Mouse (Mus musculus) heart, postnatal 0 days (tissue): ENCODE results near the gene Sirt5. TPM values are rescaled to one million over a fixed set of nuclear protein-coding genes. Genes with fewer than 3 reads are reported as not detected.

Source experiments
- ATAC-seq: fragments of 200-750 bp; cut with Nextera tagmentation; 2 replicates; pipeline ENCODE4 v1.8.0; 2017; ENCODE audit warnings: low read depth, moderate number of reproducible peaks, moderate library complexity; ENCODE audit not compliant: insufficient read depth
- DNase-seq: peaks from one replicate; pipeline ENCODE4 v3.0.0-alpha.2; 2016; ENCODE audit warnings: low spot score
- H3K27ac ChIP-seq: fragments of 300-500 bp; sonication (generic); 2 replicates; pipeline ENCODE4 v1.5.1; 2014; ENCODE audit warnings: low read depth, mild to moderate bottlenecking
- H3K27me3 ChIP-seq: fragments of 300-500 bp; sonication (generic); 2 replicates; pipeline ENCODE4 v1.6.1; 2014; ENCODE audit warnings: low read length, mixed read lengths; ENCODE audit not compliant: control insufficient read depth, insufficient read depth
- H3K36me3 ChIP-seq: fragments of 300-500 bp; sonication (generic); replicated peaks from 2 replicates; pipeline ENCODE4 v1.6.1; 2014; ENCODE audit warnings: low read length, mixed read lengths; ENCODE audit not compliant: control insufficient read depth, insufficient read depth
- H3K4me1 ChIP-seq: fragments of 300-500 bp; sonication (generic); 2 replicates; pipeline ENCODE4 v1.6.1; 2014; ENCODE audit warnings: antibody characterized with exemption; ENCODE audit not compliant: control insufficient read depth, insufficient read depth
- H3K4me2 ChIP-seq: fragments of 300-500 bp; sonication (generic); 2 replicates; pipeline ENCODE4 v1.6.1; 2014; ENCODE audit warnings: low read depth, mild to moderate bottlenecking, low read length, moderate library complexity
- H3K4me3 ChIP-seq: fragments of 300-500 bp; sonication (generic); 2 replicates; pipeline ENCODE4 v1.5.1; 2014; ENCODE audit warnings: low read depth, low read length
- H3K9ac ChIP-seq: fragments of 300-500 bp; sonication (generic); replicated peaks from 2 replicates; pipeline ENCODE4 v1.6.1; 2014; ENCODE audit warnings: low read depth, low read length, mixed read lengths
- H3K9me3 ChIP-seq: fragments of 300-500 bp; sonication (generic); replicated peaks from 2 replicates; pipeline ENCODE4 v1.6.1; 2016; ENCODE audit warnings: low read length; ENCODE audit not compliant: control insufficient read depth
- CTCF ChIP-seq: IDR thresholded peaks from 2 replicates; pipeline ENCODE4 v1.5.1; 2016; ENCODE audit warnings: antibody characterized with exemption, control low read depth, low read depth
- EP300 ChIP-seq: IDR thresholded peaks from 2 replicates; pipeline ENCODE4 v1.6.1; 2016; ENCODE audit warnings: antibody characterized with exemption, low read depth
- WGBS: fragments of 180-500 bp; shearing (Covaris S2); extraction: QIAGEN DNeasy Blood & Tissue Kit; methylation state at CpG from one replicate; pipeline ENCODE4 v1.1.7; 2014; 5-methylcytosine and 5-hydroxymethylcytosine counted together
- polyA plus RNA-seq: library from polyadenylated mRNA; unstranded; fragments of >200 nt; fragmentation: Nextera tagmentation; extraction: Ambion mirVana; gene quantifications from 2 replicates; pipeline ENCODE4 v1.2.1, GENCODE M21; 2015
- total RNA-seq: library from RNA; depleted of rRNA; stranded (reverse); fragments of >200 nt; gene quantifications from 2 replicates; pipeline ENCODE4 v1.2.3, GENCODE M21; 2014; ENCODE audit warnings: low replicate concordance

The Sirt5 gene
- total and polyA plus RNA-seq, 2 experiments from 2014 or later = 47.0 to 60.4 TPM

GRCm38 (mm10) chr13:43398297-43399080, 33.2 kb downstream of the Sirt5 start, which contains the start of gene Nol7:
Gene Nol7, plus strand, starts transcription at chr13:43398390.
- TF ChIP-seq CTCF (peak; percentile 90), EP300 (no peak)
- Histone ChIP-seq H3K27ac (peak within 1 kb of the TSS; percentile 94), H3K4me1 (0 out of 2 replicates have a peak, but pooled peaks cover 7% of the 10 kb centered on the region), H3K9ac (peak within 1 kb of the TSS; percentile 82), H3K9me3 (no peaks in the 10 kb centered on the region), H3K36me3 (peaks cover 48% of the 10 kb centered on the region), H3K27me3 (no peaks in the 10 kb centered on the region), H3K4me3 (peak within 1 kb of the TSS; percentile 82), H3K4me2 (peak within 1 kb of the TSS; percentile 71)
- ATAC-seq = peak; percentile 96
- DNase-seq = peak; percentile 91
- 2% methylated on average over 70 of the region's 72 CpGs for WGBS

DNA sequence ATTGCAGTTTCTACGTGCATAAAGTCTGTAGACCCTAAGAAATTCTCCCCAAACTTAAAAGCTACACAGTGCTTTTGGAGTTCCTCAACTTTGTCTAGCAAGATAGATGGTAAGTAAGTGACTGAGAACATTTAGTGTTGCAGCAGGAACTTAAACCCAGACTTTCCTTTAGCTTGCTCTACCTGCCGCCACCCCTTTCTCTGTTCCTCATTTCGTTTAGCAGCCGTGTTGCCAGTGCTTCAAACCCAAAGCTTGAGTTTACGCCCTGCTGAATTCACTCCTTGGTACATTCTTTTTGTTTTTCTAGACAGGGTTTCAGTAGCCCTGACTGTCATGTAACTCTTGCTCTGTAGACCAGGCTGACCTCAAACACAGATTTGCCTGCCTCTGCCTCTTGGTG, 34.3 kb downstream of the Sirt5 start:
- ATAC-seq (no peak), DNase-seq (no peak)
- 78% methylated on average over 5 of the region's 5 CpGs for WGBS
- Histone ChIP-seq H3K4me2 (no peak overlapping the region; the same call in 1 of the 2 replicates), H3K27me3 (no peaks in the 10 kb centered on the region), H3K9ac (no peak overlapping the region), H3K4me3 (no peak overlapping the region), H3K9me3 (no peaks in the 10 kb centered on the region), H3K4me1 (0 out of 2 replicates have a peak, but pooled peaks cover 7% of the 10 kb centered on the region), H3K36me3 (peaks cover 51% of the 10 kb centered on the region), H3K27ac (no peak overlapping the region)
- no peak for TF ChIP-seq CTCF
- no peak for TF ChIP-seq EP300

- no peaks in the 10 kb centered on the region for H3K9me3 ChIP-seq
- no peaks in the 10 kb centered on the region for H3K4me1 ChIP-seq
- DNase-seq (no peak), ATAC-seq (no peak)
- no peak for TF ChIP-seq EP300
- TF ChIP-seq CTCF = no peak
- H3K27ac ChIP-seq = no peak overlapping the region
- H3K36me3 ChIP-seq = peaks cover 62% of the 10 kb centered on the region
- H3K4me2 ChIP-seq = no peak overlapping the region
- no peak overlapping the region for H3K9ac ChIP-seq
- H3K27me3 ChIP-seq = no peaks in the 10 kb centered on the region
- H3K4me3 ChIP-seq = no peak overlapping the region
- 81% methylated on average over 7 of the region's 7 CpGs for WGBS
These were observed 47.0 kb downstream of the Sirt5 start for GRCm38 (mm10) chr13:43412311-43412710.

- ATAC-seq = no peak
- H3K36me3 ChIP-seq = peaks cover 60% of the 10 kb centered on the region
- TF ChIP-seq EP300 (no peak), CTCF (no peak)
- no peaks in the 10 kb centered on the region for H3K27me3 ChIP-seq
- H3K4me1 ChIP-seq = no peaks in the 10 kb centered on the region
- H3K27ac ChIP-seq = no peak overlapping the region
- H3K4me2 ChIP-seq = no peak overlapping the region
- no peak for DNase-seq
- no peak overlapping the region for H3K9ac ChIP-seq
- no peaks in the 10 kb centered on the region for H3K9me3 ChIP-seq
- H3K4me3 ChIP-seq = no peak overlapping the region
- 96% methylated on average over 2 of the region's 2 CpGs for WGBS
These were observed 48.3 kb downstream of the Sirt5 start for GRCm38 (mm10) chr13:43413611-43414010.

DNA sequence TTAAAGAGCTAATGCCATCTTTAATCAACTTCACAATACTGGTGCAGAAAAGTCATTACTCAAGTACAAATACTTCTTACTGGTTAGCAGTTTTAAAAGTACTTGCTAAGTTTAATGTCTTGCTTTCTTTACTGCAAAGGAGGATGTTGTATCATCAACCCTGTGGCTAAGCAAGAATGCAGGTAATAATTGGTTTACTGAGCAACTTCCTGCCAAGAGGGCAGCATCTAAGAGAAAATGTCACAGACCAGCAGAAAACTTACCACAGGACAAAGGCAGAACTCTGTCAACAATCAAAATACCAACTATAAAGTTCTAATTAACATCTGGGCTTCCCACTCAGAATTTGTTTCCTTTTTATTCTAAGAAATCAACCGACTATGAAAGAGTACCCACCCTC, 50.0 kb downstream of the Sirt5 start:
- Histone ChIP-seq H3K27ac (no peak overlapping the region), H3K9ac (no peak overlapping the region), H3K4me1 (no peaks in the 10 kb centered on the region), H3K4me3 (no peak overlapping the region), H3K4me2 (no peak overlapping the region), H3K36me3 (peaks cover 72% of the 10 kb centered on the region), H3K27me3 (no peaks in the 10 kb centered on the region), H3K9me3 (no peaks in the 10 kb centered on the region)
- DNase-seq (no peak), ATAC-seq (no peak)
- WGBS = 79% methylated on average over 1 of the region's 1 CpGs
- TF ChIP-seq EP300 (no peak), CTCF (no peak)

DNA sequence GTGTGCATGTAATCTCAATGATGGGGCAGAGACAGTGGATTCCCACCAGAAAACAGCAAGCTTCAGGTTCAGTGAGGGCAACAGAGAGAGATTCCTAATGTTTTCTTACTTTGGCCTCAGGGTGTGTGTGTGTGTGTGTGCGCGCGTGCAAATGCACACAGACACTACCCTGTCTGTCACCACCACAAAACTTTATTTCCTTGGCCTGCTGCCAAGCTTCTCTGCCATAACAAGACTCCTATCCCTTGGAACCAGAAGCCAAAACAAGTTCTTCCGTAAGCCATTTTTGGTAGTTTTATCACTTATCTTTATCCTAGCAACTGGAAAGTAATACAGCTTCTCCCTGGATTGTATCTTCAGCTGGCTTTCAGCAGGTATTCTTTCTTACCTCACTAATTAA, 63.1 kb downstream of the Sirt5 start:
- Histone ChIP-seq H3K4me1 (no peaks in the 10 kb centered on the region), H3K9me3 (no peaks in the 10 kb centered on the region), H3K36me3 (peaks cover 18% of the 10 kb centered on the region), H3K4me2 (no peak overlapping the region), H3K27ac (no peak overlapping the region), H3K4me3 (no peak overlapping the region), H3K9ac (no peak overlapping the region), H3K27me3 (no peaks in the 10 kb centered on the region)
- DNase-seq = no peak
- no peak for ATAC-seq
- 75% methylated on average over 4 of the region's 4 CpGs for WGBS
- TF ChIP-seq EP300 (no peak), CTCF (no peak)
